Mouse (Mus musculus) megakaryocyte, embryonic 14.5 days (primary cell): ENCODE measurements at regions not wholly inside any gene's neighbourhood (a gene's known extent, or its start where the extent isn't known, plus 50 kb on each side); places are given as distances from the start of the nearest gene placed in this dataset.
A peak's percentile ranks its signal among the peaks of the same experiment; 100 is the strongest.

Source experiments
- H3K27me3 ChIP-seq: replicated peaks from 2 replicates; pipeline ENCODE3; 2012; ENCODE audit warnings: inconsistent platforms
- H3K36me3 ChIP-seq: replicated peaks from 2 replicates; pipeline ENCODE3; 2012; ENCODE audit warnings: low read length, inconsistent platforms, mixed read lengths
- H3K4me1 ChIP-seq: 2 replicates; pipeline ENCODE4 v1.6.1; 2012; ENCODE audit warnings: inconsistent platforms
- H3K4me3 ChIP-seq: replicated peaks from 2 replicates; pipeline ENCODE3; 2012; ENCODE audit warnings: moderate library complexity, mild to moderate bottlenecking, inconsistent platforms
- H3K9me3 ChIP-seq: 2 replicates; pipeline ENCODE4 v1.6.1; 2012; ENCODE audit warnings: inconsistent platforms
- FLI1 ChIP-seq: IDR thresholded peaks from 2 replicates; pipeline ENCODE4 v1.6.1; 2012; ENCODE audit warnings: low read length, inconsistent platforms, mixed read lengths
- GATA1 ChIP-seq: IDR thresholded peaks from 3 replicates; pipeline ENCODE4 v1.6.1; 2012; ENCODE audit warnings: mixed read lengths, low read length, inconsistent platforms, borderline replicate concordance

DNA sequence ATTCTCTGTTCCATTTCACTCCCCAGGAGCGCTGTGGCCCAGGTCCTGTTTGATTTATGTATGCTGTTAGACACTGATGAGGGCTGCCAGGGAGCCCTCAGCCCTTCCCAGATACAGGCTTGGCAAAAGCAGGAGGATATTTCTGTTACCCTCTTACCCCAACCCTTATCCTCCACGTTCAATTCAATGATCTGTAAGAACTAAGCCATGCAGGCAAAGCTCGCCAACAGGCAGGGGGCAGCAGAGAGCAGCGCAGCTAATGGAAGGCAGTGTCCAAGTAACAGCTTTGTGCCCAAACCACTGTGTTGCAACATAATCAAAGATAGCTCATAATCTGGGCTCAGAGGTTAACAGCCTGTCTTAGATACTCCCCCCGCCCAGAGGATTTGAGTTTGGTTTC is 166.8 kb upstream of the Eif4g2 start:
- H3K36me3 ChIP-seq = no peaks in the 10 kb centered on the region
- H3K27me3 ChIP-seq = peaks cover 11% of the 10 kb centered on the region
- no peaks in the 10 kb centered on the region for H3K4me1 ChIP-seq
- H3K4me3 ChIP-seq = no peak overlapping the region
- peaks cover 4% of the 10 kb centered on the region; the same call in 1 of the 2 replicates for H3K9me3 ChIP-seq
- TF ChIP-seq GATA1 (no peak), FLI1 (no peak)

DNA sequence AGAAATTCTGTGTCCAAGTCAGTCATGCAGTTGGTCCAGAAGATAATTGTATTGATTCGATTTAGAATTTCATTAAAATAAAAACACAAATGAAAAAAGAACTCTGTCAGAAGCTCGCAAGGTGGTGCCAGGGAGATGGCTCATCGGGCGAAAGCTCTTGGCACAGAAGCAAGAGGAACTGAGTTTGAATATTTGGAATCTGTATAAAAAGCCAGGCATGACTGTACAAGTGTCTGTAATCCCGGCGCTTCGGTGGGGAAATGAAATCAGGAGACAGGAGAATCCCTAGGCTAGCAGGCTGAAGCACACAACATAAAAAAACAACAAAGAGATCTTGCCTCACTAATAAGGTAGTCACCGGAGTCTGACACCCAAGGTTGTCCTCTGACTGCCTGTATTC is 162.7 kb upstream of the Eif4g2 start:
- H3K4me3 ChIP-seq = no peak overlapping the region
- peaks cover 12% of the 10 kb centered on the region for H3K27me3 ChIP-seq
- peaks cover 4% of the 10 kb centered on the region; the same call in 1 of the 2 replicates for H3K9me3 ChIP-seq
- H3K4me1 ChIP-seq = no peaks in the 10 kb centered on the region
- TF ChIP-seq FLI1 = no peak
- TF ChIP-seq GATA1 = no peak
- no peaks in the 10 kb centered on the region for H3K36me3 ChIP-seq

DNA sequence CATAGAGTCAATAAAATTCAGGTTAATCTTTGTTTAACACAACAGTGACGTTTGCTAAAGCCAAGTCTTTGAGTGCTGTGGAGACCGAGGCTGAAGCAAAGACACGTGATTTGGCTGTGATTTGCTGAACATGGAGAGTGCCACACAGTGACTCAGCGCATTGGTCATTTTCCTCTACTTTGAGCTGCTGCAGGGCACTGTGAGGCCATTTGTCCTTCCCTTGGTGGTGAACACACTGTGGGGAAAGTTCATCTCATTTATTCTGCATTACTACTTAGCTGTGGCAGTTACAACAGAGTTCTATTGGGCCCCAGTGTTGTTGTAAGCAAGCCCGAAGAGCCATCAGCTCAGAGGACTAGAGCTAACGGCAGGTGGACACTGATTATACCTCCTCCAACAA is 162.2 kb upstream of the Eif4g2 start:
- no peaks in the 10 kb centered on the region for H3K4me1 ChIP-seq
- TF ChIP-seq GATA1 (no peak), FLI1 (no peak)
- H3K9me3 ChIP-seq = peaks cover 4% of the 10 kb centered on the region; the same call in 1 of the 2 replicates
- no peak overlapping the region for H3K4me3 ChIP-seq
- no peaks in the 10 kb centered on the region for H3K36me3 ChIP-seq
- H3K27me3 ChIP-seq = peaks cover 12% of the 10 kb centered on the region

DNA sequence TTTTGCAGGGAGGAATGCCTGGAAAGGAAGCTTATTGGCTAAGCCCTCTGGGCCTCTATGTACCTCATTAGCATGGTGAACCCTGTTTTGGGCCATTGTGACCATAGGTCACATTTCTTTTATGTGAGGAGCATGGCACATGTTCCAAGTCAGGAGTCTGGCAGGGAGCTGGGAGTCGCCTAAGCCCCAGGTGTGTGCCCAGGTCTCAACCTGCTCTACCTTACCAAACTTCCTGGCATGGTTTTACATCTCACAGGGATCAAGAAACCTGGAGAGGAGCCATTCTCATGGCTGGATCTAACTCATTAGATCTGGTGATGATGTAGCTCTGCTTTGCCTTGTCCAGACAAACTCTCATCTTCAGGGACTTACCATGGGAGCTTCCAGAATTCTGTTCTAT is 161.0 kb upstream of the Eif4g2 start:
- Histone ChIP-seq H3K4me1 (no peaks in the 10 kb centered on the region), H3K4me3 (no peak overlapping the region), H3K9me3 (peaks cover 8% of the 10 kb centered on the region), H3K27me3 (peaks cover 12% of the 10 kb centered on the region), H3K36me3 (no peaks in the 10 kb centered on the region)
- TF ChIP-seq FLI1 = no peak
- TF ChIP-seq GATA1 = no peak

DNA sequence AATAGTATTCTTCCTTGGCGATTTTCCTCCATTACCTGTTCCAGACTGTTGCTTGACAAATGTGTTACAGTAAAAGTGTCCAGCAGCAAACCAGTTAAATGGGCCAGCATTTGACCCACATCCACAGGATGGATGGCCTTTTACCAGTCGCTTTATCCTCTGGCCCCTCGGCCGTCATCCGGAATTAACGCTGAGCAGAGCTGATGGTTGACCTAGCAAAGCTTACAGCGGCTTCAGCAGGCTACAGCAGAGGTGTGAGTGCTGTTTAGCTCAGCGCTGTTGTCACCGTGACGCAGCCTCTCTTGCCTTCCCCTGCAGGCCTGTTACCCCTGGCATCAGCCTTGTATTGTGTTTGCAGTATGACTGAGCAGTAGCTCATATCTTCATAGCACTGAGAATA is 159.8 kb upstream of the Eif4g2 start:
- Histone ChIP-seq H3K36me3 (no peaks in the 10 kb centered on the region), H3K4me1 (peaks cover 8% of the 10 kb centered on the region), H3K4me3 (no peak overlapping the region), H3K27me3 (peaks cover 11% of the 10 kb centered on the region), H3K9me3 (peaks cover 8% of the 10 kb centered on the region)
- TF ChIP-seq FLI1 (no peak), GATA1 (no peak)

DNA sequence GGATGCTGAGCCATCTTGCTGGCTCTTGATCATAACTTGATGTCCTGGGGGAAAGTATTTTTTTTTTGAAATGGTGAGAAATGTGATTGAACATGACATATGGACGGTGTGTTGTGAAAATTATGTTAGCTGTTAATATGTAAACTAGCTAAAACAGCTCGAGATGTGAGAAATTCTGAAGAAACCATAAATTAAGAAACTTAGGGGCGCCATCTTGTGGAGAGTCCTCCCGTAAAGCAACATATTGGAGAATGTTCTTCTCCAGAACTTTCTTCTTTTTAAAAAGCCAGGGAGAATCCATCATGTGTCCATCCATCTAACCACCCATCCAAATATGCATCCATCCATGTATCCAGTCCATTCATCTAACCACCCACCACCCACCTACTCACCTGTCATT is 158.7 kb upstream of the Eif4g2 start:
- Histone ChIP-seq H3K36me3 (no peaks in the 10 kb centered on the region), H3K4me3 (no peak overlapping the region), H3K4me1 (peaks cover 17% of the 10 kb centered on the region), H3K27me3 (peaks cover 10% of the 10 kb centered on the region), H3K9me3 (peaks cover 13% of the 10 kb centered on the region)
- no peak for TF ChIP-seq FLI1
- no peak for TF ChIP-seq GATA1

DNA sequence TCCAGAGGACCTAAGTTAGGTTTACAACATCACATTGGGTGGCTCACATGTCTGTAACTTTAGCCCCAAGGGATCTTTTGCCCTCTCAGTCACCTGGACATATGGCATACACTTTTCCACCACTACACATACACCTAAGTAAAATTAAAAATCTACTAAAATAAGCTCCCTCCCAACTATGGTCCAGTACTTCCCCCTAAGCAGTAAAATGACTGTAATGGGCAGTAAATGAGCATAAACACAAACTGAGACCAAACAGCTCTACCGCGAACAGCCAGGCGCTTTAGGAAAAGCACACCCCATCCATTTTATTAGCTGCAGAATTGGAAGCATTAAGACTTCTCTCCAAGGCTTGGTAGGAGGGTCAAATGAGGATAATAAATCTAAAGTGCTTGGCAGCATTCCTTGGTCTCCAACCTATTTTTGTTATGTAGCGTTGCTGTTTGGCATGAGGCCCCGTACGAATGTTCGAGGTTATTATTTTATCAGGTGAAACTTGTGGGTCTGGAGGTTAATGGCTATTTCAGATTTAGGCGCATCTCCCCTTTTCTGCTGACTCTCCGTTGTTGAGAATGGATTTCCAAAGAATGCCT is 157.5 kb upstream of the Eif4g2 start:
- peaks cover 10% of the 10 kb centered on the region for H3K27me3 ChIP-seq

DNA sequence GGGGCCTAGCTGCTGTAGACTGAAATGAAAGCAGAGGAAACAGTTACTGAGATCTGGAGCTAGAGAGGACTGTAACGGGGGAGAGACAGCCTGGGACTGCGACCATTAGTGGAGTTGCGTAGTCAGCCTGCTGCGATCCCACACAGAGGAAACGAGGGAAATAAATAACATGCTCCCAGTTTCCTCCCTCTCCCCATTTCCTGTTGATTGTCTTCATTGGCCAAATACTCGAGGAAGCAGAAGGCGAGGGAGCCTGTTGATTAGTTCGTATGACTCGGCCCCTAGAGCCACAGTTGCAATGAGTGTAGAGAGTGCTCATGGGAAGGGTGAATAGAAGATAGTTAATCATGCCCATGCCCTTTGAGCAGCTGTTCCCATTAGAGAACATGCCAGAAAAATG is 155.0 kb upstream of the Eif4g2 start:
- TF ChIP-seq GATA1 (no peak), FLI1 (no peak)
- peaks cover 4% of the 10 kb centered on the region for H3K27me3 ChIP-seq
- peaks cover 20% of the 10 kb centered on the region for H3K4me1 ChIP-seq
- peak overlapping the region; percentile 72 for H3K4me3 ChIP-seq
- H3K36me3 ChIP-seq = no peaks in the 10 kb centered on the region
- peaks cover 25% of the 10 kb centered on the region for H3K9me3 ChIP-seq

More for the DNA sequence above, 157.5 kb upstream of the Eif4g2 start:
- TF ChIP-seq GATA1 = no peak
- TF ChIP-seq FLI1 = no peak
- Histone ChIP-seq H3K36me3 (no peaks in the 10 kb centered on the region), H3K4me1 (peaks cover 17% of the 10 kb centered on the region), H3K4me3 (no peak overlapping the region), H3K9me3 (peaks cover 25% of the 10 kb centered on the region)

DNA sequence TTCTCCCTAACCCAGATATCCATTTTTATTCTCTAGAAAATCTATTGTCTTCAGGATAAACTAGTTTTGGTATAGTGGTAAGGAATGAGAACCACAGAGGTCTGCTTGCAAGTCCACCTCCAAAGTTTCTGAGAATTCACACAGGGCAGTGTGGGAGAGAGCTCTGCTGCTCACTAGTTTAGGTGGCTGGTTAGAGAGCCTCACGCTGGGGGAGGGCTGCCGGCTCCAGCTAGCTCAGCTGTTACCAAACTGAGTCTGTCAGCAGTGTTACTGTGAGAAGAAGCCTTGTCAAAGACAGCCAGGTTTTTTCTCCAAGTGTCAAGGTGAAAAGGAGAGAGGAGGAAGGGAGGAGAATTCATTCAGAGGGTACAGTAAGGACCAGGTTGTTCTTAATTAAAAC is 147.8 kb upstream of the Eif4g2 start:
- TF ChIP-seq FLI1 = no peak
- TF ChIP-seq GATA1 = no peak
- H3K27me3 ChIP-seq = no peaks in the 10 kb centered on the region
- peaks cover 9% of the 10 kb centered on the region for H3K9me3 ChIP-seq
- peaks cover 11% of the 10 kb centered on the region for H3K4me1 ChIP-seq
- H3K36me3 ChIP-seq = no peaks in the 10 kb centered on the region
- no peak overlapping the region for H3K4me3 ChIP-seq

DNA sequence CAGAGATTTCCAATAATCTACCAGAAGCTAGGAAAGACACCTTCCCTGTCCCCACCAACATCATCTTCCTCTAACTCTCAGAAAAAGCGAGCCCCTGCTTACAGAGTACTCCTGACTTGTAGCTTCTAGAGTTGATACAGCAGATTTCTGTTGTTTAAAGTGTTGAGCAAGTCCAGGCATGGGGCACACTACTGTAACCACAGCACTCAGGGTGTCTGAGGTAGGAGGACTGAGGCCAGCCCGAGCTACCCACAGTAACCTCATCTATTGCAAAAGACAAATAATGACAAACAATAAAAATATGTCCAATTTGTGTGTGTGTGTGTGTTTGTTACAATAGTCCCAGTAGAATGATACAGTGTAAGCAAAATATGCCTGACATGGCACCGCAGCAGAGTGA is 144.3 kb upstream of the Eif4g2 start:
- H3K36me3 ChIP-seq = no peaks in the 10 kb centered on the region
- peaks cover 8% of the 10 kb centered on the region for H3K4me1 ChIP-seq
- peaks cover 13% of the 10 kb centered on the region for H3K9me3 ChIP-seq
- H3K4me3 ChIP-seq = no peak overlapping the region
- H3K27me3 ChIP-seq = no peaks in the 10 kb centered on the region
- TF ChIP-seq FLI1 (no peak), GATA1 (no peak)

DNA sequence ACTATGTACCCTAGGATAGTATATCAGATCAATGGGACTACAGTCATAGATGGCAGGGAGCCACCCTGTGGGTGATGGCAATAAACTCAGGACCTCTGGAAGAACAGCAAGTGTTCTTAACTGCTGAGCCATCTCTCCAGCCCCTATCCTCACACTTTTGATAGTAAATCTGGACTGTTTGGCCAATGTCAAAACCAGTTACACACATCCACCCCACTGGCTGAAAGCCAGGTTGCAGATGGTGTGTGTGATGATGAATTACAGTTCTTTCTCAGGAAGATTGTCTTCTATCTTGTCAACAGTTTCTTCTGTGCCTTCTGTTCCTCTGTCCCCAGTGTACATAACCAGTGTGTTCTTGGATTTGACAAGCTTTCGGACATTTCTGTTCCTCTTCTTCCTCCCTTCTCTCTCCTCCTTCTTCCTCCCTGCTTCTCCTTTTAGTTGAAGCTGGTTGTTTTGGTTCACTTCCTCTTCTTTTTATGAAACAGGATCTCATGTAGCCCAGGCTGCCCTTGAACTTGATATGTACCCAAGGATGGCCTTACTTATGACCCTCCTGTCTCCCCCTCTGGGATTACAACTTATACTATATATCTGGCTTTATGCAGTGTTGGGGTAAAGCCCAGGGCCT is 143.3 kb upstream of the Eif4g2 start:
- no peaks in the 10 kb centered on the region for H3K36me3 ChIP-seq
- no peaks in the 10 kb centered on the region for H3K27me3 ChIP-seq
- H3K4me3 ChIP-seq = no peak overlapping the region
- H3K4me1 ChIP-seq = peaks cover 8% of the 10 kb centered on the region
- TF ChIP-seq FLI1 = no peak
- TF ChIP-seq GATA1 = no peak
- H3K9me3 ChIP-seq = peaks cover 13% of the 10 kb centered on the region
